Comparison of ENCODE assay signal across 9 mouse cellular contexts in the genomic region with DNA sequence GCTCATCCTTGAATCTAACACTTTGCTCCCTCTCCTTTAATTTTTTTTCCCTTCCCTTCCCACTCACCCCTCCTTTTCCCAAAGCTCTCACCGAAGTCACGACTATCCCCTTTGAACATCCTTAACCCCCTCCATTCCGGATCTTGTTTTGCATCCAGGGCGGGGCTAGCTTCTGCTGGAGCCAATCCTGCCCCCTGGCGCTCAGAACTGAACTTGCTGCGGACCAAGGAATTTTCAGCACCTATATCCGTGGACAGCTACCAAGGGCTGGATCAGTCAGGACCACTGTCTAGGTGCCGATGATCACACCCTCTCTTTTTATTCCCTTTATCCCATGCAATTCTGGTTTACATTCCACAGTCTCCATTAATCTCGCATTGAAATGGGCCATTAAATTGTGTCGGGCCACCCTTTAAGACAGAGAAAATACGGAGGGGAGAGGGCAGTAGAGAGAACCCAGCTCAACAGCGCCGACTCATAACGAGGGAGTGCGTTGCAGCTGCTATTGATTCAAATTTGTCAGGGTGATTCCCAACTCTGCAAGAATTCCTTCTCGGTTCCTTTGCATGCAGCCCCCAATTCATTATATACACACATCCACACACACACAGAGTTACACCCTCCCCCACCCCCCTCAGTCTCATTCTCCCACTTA.
DNase-seq lines count a peak whose midpoint lies in the region; ATAC-seq and TF ChIP-seq lines count a peak whose summit lies in the region.
"Had no signal": no experiment of that assay in that cellular context is flagged by ENCODE, and none has a peak within 500 bp of the region (broad histone marks: within the 10 kb centered on the region; RNA-seq: fewer than 3 reads in every experiment).

No protein-coding gene starts in this region.

- H3K4me3 ChIP-seq in forebrain, embryonic 12.5 days (replicated peaks), result peak overlapping the region; percentile 17
- peak overlapping the region; percentile 42; the same call in 1 of the 2 replicates for H3K4me3 ChIP-seq in heart, embryonic 15.5 days
- no peak overlapping the region for H3K4me3 ChIP-seq in kidney, postnatal 0 days (replicated peaks; ENCODE audit: low read depth, low read length)
- H3K4me3 ChIP-seq in stomach, postnatal 0 days (ENCODE audit: low read depth, low read length), result no peak overlapping the region
- H3K4me3 ChIP-seq: embryonic facial prominence, embryonic 13.5 days had no signal

- DNase-seq in brain, embryonic 14.5 days (ENCODE audit: low read depth), result peak; percentile 93
- DNase-seq in kidney, postnatal 0 days (ENCODE audit: low spot score), result peak; percentile 93
- DNase-seq in liver, result peak; percentile 64
- peak; percentile 5 to 25 for DNase-seq in natural killer cell, adult 2 months (ENCODE audit: low spot score in 2 of 2)
- peak; percentile 84 for DNase-seq in stomach, postnatal 0 days (ENCODE audit: low spot score)

- peak; percentile 85 for TF ChIP-seq CTCF in brain, embryonic 14.5 days (IDR thresholded peaks at IDR 0.05; ENCODE audit: borderline replicate concordance, extremely low read depth, insufficient read depth, insufficient read length)
- TF ChIP-seq CTCF in kidney, postnatal 0 days (IDR thresholded peaks at IDR 0.05; ENCODE audit: low read depth), result peak; percentile 86
- peak; percentile 91 for TF ChIP-seq CTCF in stomach, postnatal 0 days (IDR thresholded peaks at IDR 0.05; ENCODE audit: low read depth)

- H3K4me1 ChIP-seq in forebrain, embryonic 12.5 days, result peaks cover 67% of the 10 kb centered on the region
- H3K4me1 ChIP-seq in heart, embryonic 15.5 days (replicated peaks), result peaks cover 59% of the 10 kb centered on the region
- peaks cover 9% of the 10 kb centered on the region; the same call in 1 of the 2 replicates for H3K4me1 ChIP-seq in kidney, postnatal 0 days (replicated peaks; ENCODE audit: insufficient read depth, low read length)
- H3K4me1 ChIP-seq in stomach, postnatal 0 days (replicated peaks; ENCODE audit: control insufficient read depth, insufficient read depth), result no peaks in the 10 kb centered on the region

- H3K9me3 ChIP-seq in forebrain, embryonic 12.5 days, result no peaks in the 10 kb centered on the region
- no peaks in the 10 kb centered on the region for H3K9me3 ChIP-seq in heart, embryonic 15.5 days (replicated peaks)
- no peaks in the 10 kb centered on the region for H3K9me3 ChIP-seq in kidney, postnatal 0 days (replicated peaks; ENCODE audit: low read length)
- H3K9me3 ChIP-seq in stomach, postnatal 0 days (ENCODE audit: control insufficient read depth, low read length), result no peaks in the 10 kb centered on the region
- H3K9me3 ChIP-seq: embryonic facial prominence, embryonic 13.5 days had no signal

- no peak for TF ChIP-seq EP300 in stomach, postnatal 0 days (optimal IDR thresholded peaks at IDR 0.05)

- peaks cover 71% of the 10 kb centered on the region for H3K27me3 ChIP-seq in forebrain, embryonic 12.5 days
- peaks cover 69% of the 10 kb centered on the region for H3K27me3 ChIP-seq in heart, embryonic 15.5 days
- peaks cover 67% of the 10 kb centered on the region for H3K27me3 ChIP-seq in kidney, postnatal 0 days (ENCODE audit: insufficient read depth, low read length)
- peaks cover 19% of the 10 kb centered on the region; the same call in 1 of the 2 replicates for H3K27me3 ChIP-seq in stomach, postnatal 0 days (ENCODE audit: control insufficient read depth, insufficient read depth, low read length)

- no peak for TF ChIP-seq POLR2A in brain, embryonic 14.5 days (IDR thresholded peaks at IDR 0.05; ENCODE audit: borderline replicate concordance, extremely low read depth, insufficient read depth, insufficient read length, poor library complexity, severe bottlenecking)

- under 1% methylated on average over 16 of the region's 16 CpGs for WGBS in forebrain, embryonic 12.5 days
- 3% methylated on average over 16 of the region's 16 CpGs for WGBS in heart, embryonic 15.5 days
- 1% methylated on average over 16 of the region's 16 CpGs for WGBS in kidney, postnatal 0 days
- WGBS in stomach, postnatal 0 days, result 3% methylated on average over 16 of the region's 16 CpGs

- H3K27ac ChIP-seq in forebrain, embryonic 12.5 days, result no peak overlapping the region
- no peak overlapping the region for H3K27ac ChIP-seq in heart, embryonic 15.5 days
- H3K27ac ChIP-seq in kidney, postnatal 0 days, result no peak overlapping the region
- no peak overlapping the region for H3K27ac ChIP-seq in stomach, postnatal 0 days (replicated peaks)
- H3K27ac ChIP-seq: embryonic facial prominence, embryonic 13.5 days had no signal

- H3K36me3 ChIP-seq in forebrain, embryonic 12.5 days (replicated peaks), result 0 out of 2 replicates have a peak, but pooled peaks cover 1% of the 10 kb centered on the region
- H3K36me3 ChIP-seq in heart, embryonic 15.5 days, result no peaks in the 10 kb centered on the region
- no peaks in the 10 kb centered on the region for H3K36me3 ChIP-seq in kidney, postnatal 0 days (ENCODE audit: insufficient read depth, low read length)
- no peaks in the 10 kb centered on the region for H3K36me3 ChIP-seq in stomach, postnatal 0 days (ENCODE audit: control insufficient read depth, insufficient read depth, low read length)
- H3K36me3 ChIP-seq: embryonic facial prominence, embryonic 13.5 days had no signal

- H3K4me2 ChIP-seq in forebrain, embryonic 12.5 days, result peak overlapping the region; percentile 76
- H3K4me2 ChIP-seq in heart, embryonic 15.5 days, result peak overlapping the region; percentile 75
- H3K4me2 ChIP-seq in kidney, postnatal 0 days (ENCODE audit: low read length), result no peak overlapping the region
- H3K4me2 ChIP-seq in stomach, postnatal 0 days (replicated peaks; ENCODE audit: low read depth), result no peak overlapping the region
- H3K4me2 ChIP-seq: embryonic facial prominence, embryonic 13.5 days had no signal

- ATAC-seq in CD4-positive, CD25-positive, alpha-beta regulatory T cell, adult 4 months, result peak; percentile 49
- peak; percentile 49 for ATAC-seq in forebrain, embryonic 12.5 days (ENCODE audit: low FRiP score)
- no peak for ATAC-seq in heart, embryonic 15.5 days (replicated peaks; ENCODE audit: insufficient number of reproducible peaks, insufficient read depth, low FRiP score, low read depth)
- peak; percentile 79 for ATAC-seq in kidney, postnatal 0 days (replicated peaks; ENCODE audit: low FRiP score, low read depth)
- peak; percentile 70 for ATAC-seq in stomach, postnatal 0 days (ENCODE audit: low FRiP score, low TSS enrichment)

- peak overlapping the region; percentile 25; the same call in 1 of the 2 replicates for H3K9ac ChIP-seq in forebrain, embryonic 12.5 days
- no peak overlapping the region for H3K9ac ChIP-seq in heart, embryonic 15.5 days
- H3K9ac ChIP-seq in kidney, postnatal 0 days (ENCODE audit: low read depth, low read length), result no peak overlapping the region
- H3K9ac ChIP-seq in stomach, postnatal 0 days (ENCODE audit: low read length), result no peak overlapping the region
- H3K9ac ChIP-seq: embryonic facial prominence, embryonic 13.5 days had no signal

Comparison
In these comparisons a context has a peak if more than half of its experiments do, and no peak if none do; other contexts are left out.
1. DNase-seq: peak in every context shown above with its lines; median percentile 93 in brain, embryonic 14.5 days; 93 in kidney, postnatal 0 days; 84 in stomach, postnatal 0 days; 64 in liver; 15 in natural killer cell, adult 2 months.
2. H3K4me2 ChIP-seq: peak in forebrain, embryonic 12.5 days (single experiment) and heart, embryonic 15.5 days (single experiment); none in kidney, postnatal 0 days (single experiment) and stomach, postnatal 0 days (single experiment).
3. H3K4me3 ChIP-seq: peak in forebrain, embryonic 12.5 days (single experiment) and heart, embryonic 15.5 days (single experiment); none in kidney, postnatal 0 days (single experiment) and stomach, postnatal 0 days (single experiment).
4. Peak in every context shown above with its lines, with median percentiles within 50 percentile points of each other: CTCF ChIP-seq.